Mouse (Mus musculus) layer of hippocampus, postnatal 25 days (tissue): ENCODE data around the gene Pde4d. TPM values are rescaled to one million over a fixed set of nuclear protein-coding genes. Genes with fewer than 3 reads are reported as not detected.

ENCODE experiments used
- DNase-seq, 2 experiments: peaks; one replicate each; pipeline ENCODE4 v3.0.0; 2022; ENCODE audit warnings: mixed read lengths in 2 of 2, low spot score in 1 of 2; ENCODE audit errors: extremely low spot score in 1 of 2
- total RNA-seq, 2 experiments: library from RNA; stranded (reverse); gene quantifications; 2 replicates each; pipeline ENCODE4 v1.2.3; 2021

Gene Pde4d
- total RNA-seq, 2 experiments from 2014 or later, result 65.3 to 69.6 TPM

GRCm38 (mm10) chr13:109117210-109117791 is 667.6 kb downstream of the Pde4d start:
- peak; percentile 25 for DNase-seq

- no peak for DNase-seq
Observed at GRCm38 (mm10) chr13:109118296-109118800, 668.6 kb downstream of the Pde4d start.

GRCm38 (mm10) chr13:109121867-109122266 is 672.1 kb downstream of the Pde4d start:
- DNase-seq, result no peak

GRCm38 (mm10) chr13:109136405-109136804 is 686.7 kb downstream of the Pde4d start:
- DNase-seq, result no peak

- DNase-seq, result no peak
Observed at GRCm38 (mm10) chr13:109158703-109159102, 709.0 kb downstream of the Pde4d start.

- no peak for DNase-seq
Observed at GRCm38 (mm10) chr13:109168556-109169334, 719.0 kb downstream of the Pde4d start.

- DNase-seq, result no peak
Observed at GRCm38 (mm10) chr13:109169335-109169606, 719.5 kb downstream of the Pde4d start.

- DNase-seq, result no peak
Observed at GRCm38 (mm10) chr13:109171688-109172087, 721.9 kb downstream of the Pde4d start.

GRCm38 (mm10) chr13:109175281-109175680 is 725.5 kb downstream of the Pde4d start:
- no peak for DNase-seq

- DNase-seq, result no peak
Observed at GRCm38 (mm10) chr13:109175852-109176621, 726.3 kb downstream of the Pde4d start.

- no peak for DNase-seq
Observed at GRCm38 (mm10) chr13:109181363-109181762, 731.6 kb downstream of the Pde4d start.

GRCm38 (mm10) chr13:109190652-109191051 is 740.9 kb downstream of the Pde4d start:
- DNase-seq, result no peak

GRCm38 (mm10) chr13:109191176-109191575 is 741.4 kb downstream of the Pde4d start:
- DNase-seq, result no peak

GRCm38 (mm10) chr13:109205541-109205940 is 755.8 kb downstream of the Pde4d start:
- DNase-seq, result no peak

GRCm38 (mm10) chr13:109208607-109209006 is 758.9 kb downstream of the Pde4d start:
- DNase-seq, result no peak

GRCm38 (mm10) chr13:109209413-109209812 is 759.7 kb downstream of the Pde4d start:
- DNase-seq, result no peak

GRCm38 (mm10) chr13:109210403-109210802 is 760.7 kb downstream of the Pde4d start:
- DNase-seq, result peak; percentile 83 to 98

GRCm38 (mm10) chr13:109211471-109211870 is 761.7 kb downstream of the Pde4d start:
- DNase-seq, result no peak

- no peak for DNase-seq
Observed at GRCm38 (mm10) chr13:109211941-109212487, 762.3 kb downstream of the Pde4d start.

- DNase-seq, result peak in 1 of 2 experiments; percentile 31
Observed at GRCm38 (mm10) chr13:109212788-109213473, 763.2 kb downstream of the Pde4d start.
